Mouse (Mus musculus) midbrain, embryonic 13.5 days (tissue): ENCODE results near the gene Ergic1. TPM values are rescaled to one million over a fixed set of nuclear protein-coding genes. Genes with fewer than 3 reads are reported as not detected.

Source experiments
- ATAC-seq: fragments of 200-750 bp; cut with Nextera tagmentation; 2 replicates; pipeline ENCODE4 v1.8.0; 2017; ENCODE audit warnings: mild to moderate bottlenecking, moderate TSS enrichment, moderate library complexity
- H3K27ac ChIP-seq: fragments of 300-500 bp; sonication (generic); 2 replicates; pipeline ENCODE4 v1.5.1; 2015; ENCODE audit warnings: inconsistent platforms, mild to moderate bottlenecking, moderate library complexity
- H3K27me3 ChIP-seq: fragments of 300-500 bp; sonication (generic); 2 replicates; pipeline ENCODE4 v1.6.1; 2015; ENCODE audit warnings: mild to moderate bottlenecking, inconsistent platforms
- H3K36me3 ChIP-seq: fragments of 300-500 bp; sonication (generic); 2 replicates; pipeline ENCODE4 v1.6.1; 2015; ENCODE audit warnings: mild to moderate bottlenecking, inconsistent platforms
- H3K4me1 ChIP-seq: fragments of 300-500 bp; sonication (generic); replicated peaks from 2 replicates; pipeline ENCODE4 v1.6.1; 2015; ENCODE audit warnings: inconsistent platforms
- H3K4me2 ChIP-seq: fragments of 300-500 bp; sonication (generic); replicated peaks from 2 replicates; pipeline ENCODE4 v1.6.1; 2015; ENCODE audit warnings: moderate library complexity, mild to moderate bottlenecking, inconsistent platforms
- H3K4me3 ChIP-seq: fragments of 300-500 bp; sonication (generic); replicated peaks from 2 replicates; pipeline ENCODE4 v1.5.1; 2015; ENCODE audit warnings: mild to moderate bottlenecking, inconsistent platforms
- H3K9ac ChIP-seq: fragments of 300-500 bp; sonication (generic); replicated peaks from 2 replicates; pipeline ENCODE4 v1.6.1; 2015; ENCODE audit warnings: mild to moderate bottlenecking, inconsistent platforms
- H3K9me3 ChIP-seq: fragments of 300-500 bp; sonication (generic); 2 replicates; pipeline ENCODE4 v1.6.1; 2016; ENCODE audit warnings: mild to moderate bottlenecking, inconsistent platforms
- WGBS: fragments of 180-500 bp; shearing (Covaris S2); methylation state at CpG from one replicate; pipeline ENCODE4 v1.1.7; 2015; 5-methylcytosine and 5-hydroxymethylcytosine counted together
- polyA plus RNA-seq: library from polyadenylated mRNA; unstranded; fragments of >200 nt; fragmentation: Nextera tagmentation; extraction: Ambion mirVana; gene quantifications from 2 replicates; pipeline ENCODE4 v1.2.1, GENCODE M21; 2015

Ergic1 gene
- polyA plus RNA-seq, 1 experiment from 2014 or later = 102 TPM

GRCm38 (mm10) chr17:26660192-26660912 lies 99.1 kb downstream of the Ergic1 start:
- peak; percentile 60 for ATAC-seq
- Histone ChIP-seq H3K9me3 (no peaks in the 10 kb centered on the region), H3K36me3 (peaks cover 20% of the 10 kb centered on the region), H3K4me1 (peaks cover 18% of the 10 kb centered on the region), H3K4me2 (peak overlapping the region; percentile 31), H3K4me3 (no peak overlapping the region), H3K27ac (no peak overlapping the region), H3K9ac (no peak overlapping the region), H3K27me3 (no peaks in the 10 kb centered on the region)
- WGBS = 28% methylated on average over 21 of the region's 21 CpGs

- Histone ChIP-seq H3K9me3 (no peaks in the 10 kb centered on the region), H3K27me3 (no peaks in the 10 kb centered on the region)
- 80% methylated on average over 5 of the region's 5 CpGs for WGBS
Observed at GRCm38 (mm10) chr17:26662204-26662603, 100.9 kb downstream of the Ergic1 start.

GRCm38 (mm10) chr17:26662978-26663683 lies 101.8 kb downstream of the Ergic1 start, which contains the start of gene Atp6v0e:
Gene Atp6v0e (plus strand): TSS chr17:26663231.
- 2% methylated on average over 28 of the region's 28 CpGs for WGBS
- H3K9me3 ChIP-seq = no peaks in the 10 kb centered on the region
- ATAC-seq = peak; percentile 92

More at GRCm38 (mm10) chr17:26662204-26662603, 100.9 kb downstream of the Ergic1 start:
- Histone ChIP-seq H3K9ac (no peak overlapping the region), H3K27ac (no peak overlapping the region), H3K4me2 (no peak overlapping the region), H3K36me3 (0 out of 2 replicates have a peak, but pooled peaks cover 4% of the 10 kb centered on the region), H3K4me1 (peaks cover 18% of the 10 kb centered on the region), H3K4me3 (no peak overlapping the region)
- ATAC-seq = no peak

GRCm38 (mm10) chr17:26665600-26665999 lies 104.3 kb downstream of the Ergic1 start:
- no peak overlapping the region for H3K27ac ChIP-seq
- WGBS = 83% methylated on average over 4 of the region's 4 CpGs
- no peak overlapping the region for H3K9ac ChIP-seq
- H3K36me3 ChIP-seq = no peaks in the 10 kb centered on the region
- no peaks in the 10 kb centered on the region for H3K27me3 ChIP-seq
- H3K4me3 ChIP-seq = no peak overlapping the region
- H3K9me3 ChIP-seq = no peaks in the 10 kb centered on the region; the same call in 1 of the 2 replicates
- peaks cover 11% of the 10 kb centered on the region for H3K4me1 ChIP-seq
- ATAC-seq = no peak
- H3K4me2 ChIP-seq = no peak overlapping the region

More at GRCm38 (mm10) chr17:26662978-26663683, 101.8 kb downstream of the Ergic1 start, which contains the start of gene Atp6v0e:
- H3K27me3 ChIP-seq = no peaks in the 10 kb centered on the region
- H3K27ac ChIP-seq = peak within 1 kb of the TSS; percentile 71; the same call in 1 of the 2 replicates
- H3K36me3 ChIP-seq = no peaks in the 10 kb centered on the region
- H3K4me2 ChIP-seq = peak within 1 kb of the TSS; percentile 98
- peaks cover 18% of the 10 kb centered on the region for H3K4me1 ChIP-seq
- H3K4me3 ChIP-seq = peak within 1 kb of the TSS; percentile 77
- peak within 1 kb of the TSS; percentile 81 for H3K9ac ChIP-seq

GRCm38 (mm10) chr17:26671268-26671667 lies 110.0 kb downstream of the Ergic1 start:
- 66% methylated on average over 4 of the region's 4 CpGs for WGBS

GRCm38 (mm10) chr17:26675845-26676244 lies 114.6 kb downstream of the Ergic1 start:
- peaks cover 18% of the 10 kb centered on the region for H3K27me3 ChIP-seq
- H3K9me3 ChIP-seq = no peaks in the 10 kb centered on the region
- peak; percentile 64; the same call in 1 of the 2 replicates for ATAC-seq
- no peaks in the 10 kb centered on the region for H3K36me3 ChIP-seq
- peak overlapping the region; percentile 66 for H3K4me2 ChIP-seq
- WGBS = 27% methylated on average over 7 of the region's 7 CpGs
- H3K4me3 ChIP-seq = peak overlapping the region; percentile 85
- H3K27ac ChIP-seq = peak overlapping the region; percentile 85; the same call in 1 of the 2 replicates
- H3K9ac ChIP-seq = peak overlapping the region; percentile 80
- H3K4me1 ChIP-seq = peaks cover 27% of the 10 kb centered on the region

More at GRCm38 (mm10) chr17:26671268-26671667, 110.0 kb downstream of the Ergic1 start:
- ATAC-seq = no peak
- H3K4me1 ChIP-seq = no peaks in the 10 kb centered on the region
- H3K27ac ChIP-seq = no peak overlapping the region
- H3K9me3 ChIP-seq = no peaks in the 10 kb centered on the region; the same call in 1 of the 2 replicates
- H3K27me3 ChIP-seq = peaks cover 18% of the 10 kb centered on the region
- no peak overlapping the region for H3K4me3 ChIP-seq
- no peaks in the 10 kb centered on the region for H3K36me3 ChIP-seq
- H3K9ac ChIP-seq = no peak overlapping the region
- no peak overlapping the region for H3K4me2 ChIP-seq

- H3K4me3 ChIP-seq = peak overlapping the region; percentile 85
- peak overlapping the region; percentile 66 for H3K4me2 ChIP-seq
- H3K9ac ChIP-seq = peak overlapping the region; percentile 80
- WGBS = under 1% methylated on average over 30 of the region's 30 CpGs
- H3K4me1 ChIP-seq = peaks cover 27% of the 10 kb centered on the region
- H3K9me3 ChIP-seq = no peaks in the 10 kb centered on the region
- H3K27ac ChIP-seq = peak overlapping the region; percentile 85
- no peaks in the 10 kb centered on the region for H3K36me3 ChIP-seq
- ATAC-seq = peak; percentile 95
- H3K27me3 ChIP-seq = peaks cover 18% of the 10 kb centered on the region
Observed at GRCm38 (mm10) chr17:26676252-26676615, 114.9 kb downstream of the Ergic1 start.

GRCm38 (mm10) chr17:26676616-26677376 lies 115.5 kb downstream of the Ergic1 start:
- Histone ChIP-seq H3K9me3 (no peaks in the 10 kb centered on the region), H3K4me3 (peak overlapping the region; percentile 85), H3K27ac (peak overlapping the region; percentile 85), H3K4me2 (peak overlapping the region; percentile 66), H3K9ac (peak overlapping the region; percentile 80), H3K4me1 (peaks cover 27% of the 10 kb centered on the region), H3K27me3 (peaks cover 18% of the 10 kb centered on the region), H3K36me3 (no peaks in the 10 kb centered on the region)
- WGBS = 5% methylated on average over 26 of the region's 26 CpGs
- peak; percentile 94 for ATAC-seq

- Histone ChIP-seq H3K4me3 (peak overlapping the region; percentile 85; the same call in 1 of the 2 replicates), H3K27me3 (peaks cover 15% of the 10 kb centered on the region), H3K36me3 (peaks cover 4% of the 10 kb centered on the region), H3K27ac (no peak overlapping the region), H3K4me1 (peaks cover 27% of the 10 kb centered on the region), H3K9me3 (no peaks in the 10 kb centered on the region), H3K4me2 (peak overlapping the region; percentile 66), H3K9ac (peak overlapping the region; percentile 48)
- 90% methylated on average over 7 of the region's 7 CpGs for WGBS
- no peak for ATAC-seq
Observed at GRCm38 (mm10) chr17:26677711-26678637, 116.7 kb downstream of the Ergic1 start.

- Histone ChIP-seq H3K9me3 (no peaks in the 10 kb centered on the region), H3K27me3 (no peaks in the 10 kb centered on the region), H3K36me3 (peaks cover 18% of the 10 kb centered on the region), H3K9ac (no peak overlapping the region), H3K4me3 (no peak overlapping the region), H3K27ac (no peak overlapping the region), H3K4me1 (peaks cover 27% of the 10 kb centered on the region), H3K4me2 (no peak overlapping the region)
- 86% methylated on average over 6 of the region's 6 CpGs for WGBS
- ATAC-seq = no peak
Observed at GRCm38 (mm10) chr17:26681276-26681675, 120.0 kb downstream of the Ergic1 start.
